Mouse (Mus musculus): ENCODE measurements around the gene Pml.

DNA sequence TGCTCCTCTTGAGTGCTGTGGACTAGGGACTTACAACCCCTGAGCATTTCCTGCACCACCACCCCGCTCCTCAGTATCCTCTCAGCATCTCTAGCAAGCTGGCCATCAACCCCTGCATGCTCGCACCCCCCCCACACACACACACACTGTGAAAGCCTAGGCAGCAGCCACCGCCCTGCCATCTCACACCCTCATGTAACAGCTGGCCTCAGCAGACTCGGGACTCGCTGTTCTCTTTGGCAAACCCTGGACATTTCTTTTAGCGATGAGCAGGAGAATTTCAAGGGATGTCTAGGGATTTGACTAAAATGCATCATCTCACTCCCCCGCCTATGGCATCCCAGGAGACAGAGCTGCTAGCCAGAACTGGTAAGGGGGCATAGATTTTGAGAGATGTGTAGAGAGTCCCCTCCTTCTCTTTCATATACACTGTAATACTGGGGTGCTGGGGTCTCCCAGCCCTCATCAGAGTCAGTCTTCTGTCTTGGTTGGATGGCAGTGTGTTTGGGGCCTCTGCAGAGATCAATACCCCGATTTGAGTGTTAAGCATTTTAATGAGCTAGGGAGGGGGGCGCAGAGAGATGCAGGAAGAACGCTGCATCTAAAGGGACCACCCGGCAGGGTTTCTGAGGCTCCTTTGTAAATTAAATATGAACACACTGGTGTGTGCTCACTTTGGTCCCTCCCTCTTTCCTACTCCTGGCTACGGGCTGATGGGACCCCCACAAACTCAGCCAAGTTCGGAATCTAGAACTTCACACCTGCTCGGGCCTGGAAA lies 46.7 kb downstream of the Pml start:
- TF ChIP-seq GATA1 (IDR thresholded peaks at IDR 0.05; ENCODE audit: borderline replicate concordance, low read length): no peak
- no peak for TF ChIP-seq FLI1 (IDR thresholded peaks at IDR 0.05; ENCODE audit: low read length)
